Mouse (Mus musculus): ENCODE measurements around the gene Dvl3. TPM values are rescaled to one million over a fixed set of nuclear protein-coding genes. Genes with fewer than 3 reads are reported as not detected.

Dvl3 gene
- 12.8 and 13.1 TPM in 2 replicates for polyA plus RNA-seq (2015; fragmentation: Nextera tagmentation; extraction: Ambion mirVana)

DNA sequence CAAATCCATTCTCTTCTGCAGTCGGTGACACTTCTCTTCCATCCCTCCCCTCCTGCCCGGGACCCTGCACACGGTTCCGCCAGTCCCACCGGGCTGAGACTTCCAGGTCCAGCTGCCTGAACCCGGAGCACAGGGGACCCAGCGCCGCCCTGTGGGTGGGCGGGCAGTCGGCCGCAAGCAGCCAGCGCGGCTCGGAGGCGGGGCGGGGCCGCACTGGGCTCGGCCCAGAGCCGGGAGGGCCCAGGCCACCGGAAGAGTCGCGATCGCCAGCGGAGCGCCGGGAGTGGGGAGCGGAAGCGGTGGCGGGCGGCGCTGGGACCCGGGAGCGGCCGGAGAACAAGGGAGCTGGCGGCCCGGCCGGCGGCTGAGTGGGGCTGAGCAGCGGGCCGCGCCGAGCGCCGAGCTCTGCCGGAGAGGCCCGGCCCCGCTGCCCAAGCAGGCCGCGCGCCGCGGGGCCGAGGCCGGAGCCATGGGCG lies at the start of gene Dvl3:
Gene Dvl3, plus strand, starts transcription at position 257 of the 476 bp plus-strand sequence.

DNA sequence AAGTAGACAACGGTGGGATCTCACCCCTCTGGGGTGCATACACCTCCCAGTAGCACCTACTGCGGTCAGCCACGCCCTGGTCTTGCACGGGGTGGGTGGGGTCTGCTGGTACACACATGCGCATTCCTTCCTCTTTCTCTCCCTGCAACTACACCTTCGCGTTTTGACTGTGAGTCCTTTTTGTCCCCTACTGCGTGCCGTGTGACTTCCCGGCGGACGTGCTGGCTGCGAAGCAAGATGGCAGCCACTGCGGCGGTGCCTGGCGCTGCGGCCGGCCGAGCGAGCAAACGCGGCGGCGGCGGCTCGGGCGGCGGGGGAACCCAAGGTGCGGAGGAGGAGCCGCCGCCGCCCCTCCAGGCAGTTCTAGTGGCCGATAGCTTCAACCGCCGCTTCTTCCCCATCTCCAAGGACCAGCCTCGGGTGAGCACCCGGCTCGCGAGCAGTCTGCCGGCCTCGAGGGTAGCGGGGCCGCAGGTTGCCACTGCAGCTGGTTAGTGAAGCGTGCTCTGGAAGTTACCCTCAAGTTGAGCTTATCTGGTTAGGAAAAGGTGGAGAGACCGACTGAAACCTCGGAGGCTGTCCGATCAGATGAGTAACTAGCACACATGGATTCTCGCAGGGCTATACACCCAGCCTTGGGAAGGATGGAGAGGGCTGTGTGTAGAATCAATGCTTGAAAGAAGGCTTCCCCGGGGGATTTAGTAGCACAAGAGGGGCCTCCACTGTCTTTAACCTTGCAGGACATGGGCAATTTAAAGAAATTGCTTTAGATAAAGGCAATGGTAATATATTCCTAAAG lies 17.9 kb upstream of the Dvl3 start, which contains the start of gene Eif2b5:
Gene Eif2b5, plus strand, starts transcription at position 141 of the 799 bp plus-strand sequence.

DNA sequence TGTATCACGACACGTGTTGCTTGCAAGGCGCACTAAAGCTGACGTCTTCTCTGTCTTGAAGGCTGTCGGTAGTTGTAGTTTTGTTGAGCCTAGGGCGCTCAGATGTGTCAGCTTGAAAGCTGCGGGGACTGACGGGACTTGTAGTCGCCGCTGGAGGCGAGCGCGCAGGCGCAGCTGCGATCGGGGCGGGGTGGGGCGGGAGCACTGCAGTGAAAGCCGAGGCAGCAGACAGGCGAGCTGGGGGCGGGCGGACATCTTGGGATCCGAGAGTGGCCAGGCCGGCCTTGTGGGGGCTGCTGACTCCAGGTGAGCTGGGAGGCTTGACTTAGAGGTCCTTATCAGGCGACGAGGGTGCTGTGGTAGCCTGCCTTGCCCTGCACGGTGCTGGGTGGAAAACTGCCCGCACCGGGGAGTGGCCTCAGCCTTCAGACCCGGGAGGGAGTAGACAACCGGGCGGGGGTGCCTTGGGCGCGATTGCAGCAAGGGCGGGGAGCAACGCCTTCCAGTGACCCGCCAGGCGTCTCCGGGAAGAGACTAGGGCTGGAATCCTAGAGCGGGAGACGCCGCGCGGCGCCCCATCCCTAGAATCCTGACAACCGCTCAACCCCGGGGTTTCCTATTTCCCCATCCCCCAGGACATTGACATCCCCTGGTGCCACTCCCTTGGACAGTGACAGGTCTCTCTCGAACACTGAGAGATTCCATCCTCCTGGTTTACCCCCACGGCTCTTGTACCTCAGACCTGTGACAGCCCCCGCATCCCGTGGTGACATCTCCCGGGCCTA lies 18.7 kb downstream of the Dvl3 start, which contains the start of gene Ap2m1:
Gene Ap2m1, plus strand, starts transcription at position 183 of the 785 bp plus-strand sequence.

DNA sequence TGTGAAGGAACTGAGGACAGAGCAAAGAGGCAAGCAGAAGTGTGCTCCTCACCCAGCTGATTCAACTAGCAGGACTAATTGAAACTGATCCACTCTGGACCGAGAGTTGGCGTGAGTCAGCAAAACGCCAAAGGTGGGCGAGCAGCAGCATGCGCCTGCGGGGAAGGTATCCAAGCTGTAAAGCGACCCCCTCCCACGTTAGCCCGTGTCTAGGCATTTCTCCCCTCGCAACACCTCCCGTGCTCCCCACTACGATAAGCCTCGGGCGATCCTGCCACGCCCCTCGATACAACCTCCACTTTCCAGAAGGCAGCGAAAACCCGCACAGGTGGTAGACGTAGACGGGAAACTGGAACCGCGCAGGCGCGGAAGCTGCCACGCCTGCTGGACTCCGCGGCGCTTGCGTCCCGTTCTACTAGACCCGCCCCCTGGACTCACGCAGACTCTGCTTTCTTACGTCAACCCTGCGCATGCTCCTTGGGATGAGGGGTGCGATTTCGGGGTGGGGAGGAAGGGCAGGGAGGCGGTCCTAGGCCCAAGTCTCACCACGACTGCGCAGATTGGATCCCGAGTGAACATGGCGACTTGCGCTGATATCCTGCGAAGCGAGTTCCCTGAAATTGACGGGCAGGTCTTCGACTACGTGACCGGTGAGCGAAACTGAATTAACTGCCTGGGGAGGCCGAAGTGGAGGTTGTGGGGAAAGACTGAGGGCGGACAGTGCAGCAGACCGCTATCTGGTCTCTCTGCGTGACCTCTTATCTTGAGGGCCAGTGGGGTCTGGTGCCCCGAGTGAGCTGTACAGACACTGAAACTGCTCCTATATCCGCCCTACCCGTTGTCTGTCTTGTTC lies 31.5 kb downstream of the Dvl3 start, which contains the start of gene Abcf3:
Gene Abcf3, plus strand, starts transcription at position 482 of the 853 bp plus-strand sequence.

Other genes with a start within 250 kb of the Dvl3 start
- gene Parl, start 214.6 kb upstream of the Dvl3 start, polyA plus RNA-seq (2015; fragmentation: Nextera tagmentation; extraction: Ambion mirVana): 68.9 and 79.8 TPM in 2 replicates
- 0.12 and 0.38 TPM in 2 replicates for gene Cyp2ab1, start 191.6 kb upstream of the Dvl3 start, polyA plus RNA-seq (2015; fragmentation: Nextera tagmentation; extraction: Ambion mirVana)
- 28.1 and 28.5 TPM in 2 replicates for gene Abcc5, start 90.6 kb upstream of the Dvl3 start, polyA plus RNA-seq (2015; fragmentation: Nextera tagmentation; extraction: Ambion mirVana)
- 53.9 and 55.8 TPM in 2 replicates for gene Eif2b5, start 18.2 kb upstream of the Dvl3 start, polyA plus RNA-seq (2015; fragmentation: Nextera tagmentation; extraction: Ambion mirVana)
- 301 and 348 TPM in 2 replicates for gene Ap2m1, start 18.5 kb downstream of the Dvl3 start, polyA plus RNA-seq (2015; fragmentation: Nextera tagmentation; extraction: Ambion mirVana)
- gene Abcf3, start 31.6 kb downstream of the Dvl3 start, polyA plus RNA-seq (2015; fragmentation: Nextera tagmentation; extraction: Ambion mirVana): 48.5 and 53.1 TPM in 2 replicates
- gene Vwa5b2, start 72.5 kb downstream of the Dvl3 start, polyA plus RNA-seq (2015; fragmentation: Nextera tagmentation; extraction: Ambion mirVana): 0.16 and 0.21 TPM in 2 replicates
- 13.6 and 14.7 TPM in 2 replicates for gene Eef1akmt4, start 94.6 kb downstream of the Dvl3 start, polyA plus RNA-seq (2015; fragmentation: Nextera tagmentation; extraction: Ambion mirVana)
- not detected in 2 replicates for gene Gm49333, start 94.6 kb downstream of the Dvl3 start, polyA plus RNA-seq (2015; fragmentation: Nextera tagmentation; extraction: Ambion mirVana)
- gene Alg3, start 94.8 kb downstream of the Dvl3 start, polyA plus RNA-seq (2015; fragmentation: Nextera tagmentation; extraction: Ambion mirVana): 14.1 and 15.4 TPM in 2 replicates
- 0.26 and 0.69 TPM in 2 replicates for gene Camk2n2, start 104.3 kb downstream of the Dvl3 start, polyA plus RNA-seq (2015; fragmentation: Nextera tagmentation; extraction: Ambion mirVana)
- gene Ece2, start 112.8 kb downstream of the Dvl3 start, polyA plus RNA-seq (2015; fragmentation: Nextera tagmentation; extraction: Ambion mirVana): 0.35 and 0.40 TPM in 2 replicates
- 177 and 191 TPM in 2 replicates for gene Psmd2, start 134.7 kb downstream of the Dvl3 start, polyA plus RNA-seq (2015; fragmentation: Nextera tagmentation; extraction: Ambion mirVana)
- 87.6 and 96.4 TPM in 2 replicates for gene Eif4g1, start 151.3 kb downstream of the Dvl3 start, polyA plus RNA-seq (2015; fragmentation: Nextera tagmentation; extraction: Ambion mirVana)
- 49.8 and 52.6 TPM in 2 replicates for gene Fam131a, start 176.3 kb downstream of the Dvl3 start, polyA plus RNA-seq (2015; fragmentation: Nextera tagmentation; extraction: Ambion mirVana)
- gene Polr2h, start 200.7 kb downstream of the Dvl3 start, polyA plus RNA-seq (2015; fragmentation: Nextera tagmentation; extraction: Ambion mirVana): 42.0 and 46.2 TPM in 2 replicates
- 2.1 and 2.7 TPM in 2 replicates for gene Clcn2, start 200.8 kb downstream of the Dvl3 start, polyA plus RNA-seq (2015; fragmentation: Nextera tagmentation; extraction: Ambion mirVana)
- gene Chrd, start 216.1 kb downstream of the Dvl3 start, polyA plus RNA-seq (2015; fragmentation: Nextera tagmentation; extraction: Ambion mirVana): 4.6 and 5.1 TPM in 2 replicates
- gene Thpo, start 217.5 kb downstream of the Dvl3 start, polyA plus RNA-seq (2015; fragmentation: Nextera tagmentation; extraction: Ambion mirVana): 0.77 and 0.82 TPM in 2 replicates